Mouse (Mus musculus) kidney, postnatal 10 days (tissue): Measurements from ENCODE around the gene Fcho2.

Source experiments
- DNase-seq: peaks from one replicate; pipeline ENCODE4 v3.0.0; 2021; ENCODE audit warnings: mixed read lengths

Gene Fcho2

GRCm38 (mm10) chr13:98803699-98804098 lies 11.6 kb downstream of the Fcho2 start:
- no peak for DNase-seq

GRCm38 (mm10) chr13:98802957-98803356 lies 12.3 kb downstream of the Fcho2 start:
- peak; percentile 30 for DNase-seq

- no peak for DNase-seq
Measured at GRCm38 (mm10) chr13:98795511-98795910, 19.7 kb downstream of the Fcho2 start.

- DNase-seq: no peak
Measured at GRCm38 (mm10) chr13:98792864-98793263, 22.4 kb downstream of the Fcho2 start.

- no peak for DNase-seq
Measured at GRCm38 (mm10) chr13:98791693-98792092, 23.6 kb downstream of the Fcho2 start.

GRCm38 (mm10) chr13:98786970-98787685 lies 28.1 kb downstream of the Fcho2 start:
- no peak for DNase-seq

GRCm38 (mm10) chr13:98777959-98778358 lies 37.3 kb downstream of the Fcho2 start:
- no peak for DNase-seq

GRCm38 (mm10) chr13:98771484-98771883 lies 43.8 kb downstream of the Fcho2 start:
- no peak for DNase-seq

GRCm38 (mm10) chr13:98768329-98768728 lies 46.9 kb downstream of the Fcho2 start:
- peak; percentile 87 for DNase-seq

GRCm38 (mm10) chr13:98761771-98762170 lies 53.5 kb downstream of the Fcho2 start:
- DNase-seq: no peak

- DNase-seq: no peak
Measured at GRCm38 (mm10) chr13:98755886-98756285, 59.4 kb downstream of the Fcho2 start.

- DNase-seq: no peak
Measured at GRCm38 (mm10) chr13:98744679-98745078, 70.6 kb downstream of the Fcho2 start.

- DNase-seq: no peak
Measured at GRCm38 (mm10) chr13:98743829-98744228, 71.4 kb downstream of the Fcho2 start.

GRCm38 (mm10) chr13:98743214-98743613 lies 72.0 kb downstream of the Fcho2 start:
- DNase-seq: no peak

GRCm38 (mm10) chr13:98738213-98738612 lies 77.0 kb downstream of the Fcho2 start:
- DNase-seq: no peak

- DNase-seq: no peak
Measured at GRCm38 (mm10) chr13:98733292-98733691, 82.0 kb downstream of the Fcho2 start.

GRCm38 (mm10) chr13:98729271-98730062 lies 85.8 kb downstream of the Fcho2 start:
- no peak for DNase-seq

- DNase-seq: no peak
Measured at GRCm38 (mm10) chr13:98726494-98726893, 88.8 kb downstream of the Fcho2 start.

- no peak for DNase-seq
Measured at GRCm38 (mm10) chr13:98723430-98723829, 91.8 kb downstream of the Fcho2 start.

GRCm38 (mm10) chr13:98722296-98722695 lies 93.0 kb downstream of the Fcho2 start:
- no peak for DNase-seq

- DNase-seq: no peak
Measured at GRCm38 (mm10) chr13:98716176-98716575, 99.1 kb downstream of the Fcho2 start.

- DNase-seq: no peak
Measured at GRCm38 (mm10) chr13:98715443-98715990, 99.7 kb downstream of the Fcho2 start.

- DNase-seq: no peak
Measured at GRCm38 (mm10) chr13:98710655-98711054, 104.6 kb downstream of the Fcho2 start.

- no peak for DNase-seq
Measured at GRCm38 (mm10) chr13:98710236-98710635, 105.0 kb downstream of the Fcho2 start.
